Mouse (Mus musculus): Measurements from ENCODE around the gene C530008M17Rik.

C530008M17Rik gene

GRCm38 (mm10) chr5:76702104-76702503 is 45.8 kb downstream of the C530008M17Rik start:
- in situ Hi-C loops (cut with MboI, MseI) = no loop called here

GRCm38 (mm10) chr5:76702646-76703045 is 46.3 kb downstream of the C530008M17Rik start:
- in situ Hi-C loops (cut with MboI, MseI) = no loop called here

GRCm38 (mm10) chr5:76705307-76706173 is 49.2 kb downstream of the C530008M17Rik start:
- in situ Hi-C loops (cut with MboI, MseI) = no loop called here

GRCm38 (mm10) chr5:76707072-76707471 is 50.8 kb downstream of the C530008M17Rik start:
- in situ Hi-C loops (cut with MboI, MseI) = no loop called here

GRCm38 (mm10) chr5:76708004-76708403 is 51.7 kb downstream of the C530008M17Rik start:
- in situ Hi-C loops (cut with MboI, MseI) = no loop called here

GRCm38 (mm10) chr5:76713743-76714142 is 57.4 kb downstream of the C530008M17Rik start:
- in situ Hi-C loops (cut with MboI, MseI) = no loop called here

GRCm38 (mm10) chr5:76719954-76720353 is 63.6 kb downstream of the C530008M17Rik start:
- in situ Hi-C loops (cut with MboI, MseI) = no loop called here

- in situ Hi-C loops (cut with MboI, MseI) = no loop called here
Observed at GRCm38 (mm10) chr5:76724878-76725277, 68.6 kb downstream of the C530008M17Rik start.

GRCm38 (mm10) chr5:76726518-76727103 is 70.3 kb downstream of the C530008M17Rik start:
- in situ Hi-C loops (cut with MboI, MseI) = no loop called here

GRCm38 (mm10) chr5:76733055-76733641 is 76.8 kb downstream of the C530008M17Rik start:
- in situ Hi-C loops (cut with MboI, MseI) = no loop called here

GRCm38 (mm10) chr5:76741463-76741862 is 85.2 kb downstream of the C530008M17Rik start:
- in situ Hi-C loops (cut with MboI, MseI) = no loop called here

GRCm38 (mm10) chr5:76742076-76742475 is 85.8 kb downstream of the C530008M17Rik start:
- in situ Hi-C loops (cut with MboI, MseI) = no loop called here

GRCm38 (mm10) chr5:76744737-76745209 is 88.5 kb downstream of the C530008M17Rik start:
- in situ Hi-C loops (cut with MboI, MseI) = no loop called here

GRCm38 (mm10) chr5:76747851-76748250 is 91.5 kb downstream of the C530008M17Rik start:
- in situ Hi-C loops (cut with MboI, MseI) = no loop called here

GRCm38 (mm10) chr5:76752351-76752750 is 96.0 kb downstream of the C530008M17Rik start:
- in situ Hi-C loops (cut with MboI, MseI) = no loop called here

GRCm38 (mm10) chr5:76760349-76760748 is 104.0 kb downstream of the C530008M17Rik start:
- in situ Hi-C loops (cut with MboI, MseI) = no loop called here

GRCm38 (mm10) chr5:76762030-76762698 is 105.9 kb downstream of the C530008M17Rik start:
- in situ Hi-C loops (cut with MboI, MseI) = no loop called here

GRCm38 (mm10) chr5:76763148-76763701 is 106.9 kb downstream of the C530008M17Rik start:
- in situ Hi-C loops (cut with MboI, MseI) = no loop called here

GRCm38 (mm10) chr5:76763731-76764130 is 107.4 kb downstream of the C530008M17Rik start:
- in situ Hi-C loops (cut with MboI, MseI) = no loop called here

GRCm38 (mm10) chr5:76769014-76769413 is 112.7 kb downstream of the C530008M17Rik start:
- in situ Hi-C loops (cut with MboI, MseI) = no loop called here

- in situ Hi-C loops (cut with MboI, MseI) = no loop called here
Observed at GRCm38 (mm10) chr5:76769572-76769971, 113.3 kb downstream of the C530008M17Rik start.

- in situ Hi-C loops (cut with MboI, MseI) = no loop called here
Observed at GRCm38 (mm10) chr5:76771371-76771770, 115.1 kb downstream of the C530008M17Rik start.

Measured in regulatory T cell (primary cell).